Mouse (Mus musculus): ENCODE results near the gene Phox2a.

Gene Phox2a

GRCm38 (mm10) chr7:101817861-101818401 lies at the start of gene Phox2a:
Phox2a (plus strand) TSS chr7:101818313.
- DNase-seq (ENCODE audit: low spot score), result no peak

- no peak for DNase-seq (ENCODE audit: low spot score)
Observed at GRCm38 (mm10) chr7:101770051-101770450, 48.1 kb upstream of the Phox2a start.

GRCm38 (mm10) chr7:101771604-101772003 lies 46.5 kb upstream of the Phox2a start:
- DNase-seq (ENCODE audit: low spot score), result no peak

GRCm38 (mm10) chr7:101772687-101773086 lies 45.4 kb upstream of the Phox2a start:
- no peak for DNase-seq (ENCODE audit: low spot score)

GRCm38 (mm10) chr7:101777053-101777452 lies 41.1 kb upstream of the Phox2a start:
- no peak for DNase-seq (ENCODE audit: low spot score)

- DNase-seq (ENCODE audit: low spot score), result peak; percentile 54
Observed at GRCm38 (mm10) chr7:101820295-101821030, 2.4 kb downstream of the Phox2a start.

GRCm38 (mm10) chr7:101821571-101822501 lies 3.7 kb downstream of the Phox2a start:
- DNase-seq (ENCODE audit: low spot score), result peak; percentile 73

GRCm38 (mm10) chr7:101822836-101823757 lies 5.0 kb downstream of the Phox2a start:
- peak; percentile 72 for DNase-seq (ENCODE audit: low spot score)

- DNase-seq (ENCODE audit: low spot score), result peak; percentile 56
Observed at GRCm38 (mm10) chr7:101823758-101824630, 5.9 kb downstream of the Phox2a start.

- DNase-seq (ENCODE audit: low spot score), result no peak
Observed at GRCm38 (mm10) chr7:101830373-101830772, 12.3 kb downstream of the Phox2a start.

- no peak for DNase-seq (ENCODE audit: low spot score)
Observed at GRCm38 (mm10) chr7:101831437-101831836, 13.3 kb downstream of the Phox2a start.

- DNase-seq (ENCODE audit: low spot score), result no peak
Observed at GRCm38 (mm10) chr7:101832372-101832771, 14.3 kb downstream of the Phox2a start.

- DNase-seq (ENCODE audit: low spot score), result no peak
Observed at GRCm38 (mm10) chr7:101833352-101833751, 15.2 kb downstream of the Phox2a start.

GRCm38 (mm10) chr7:101833916-101834584 lies 15.9 kb downstream of the Phox2a start:
- DNase-seq (ENCODE audit: low spot score), result no peak

- DNase-seq (ENCODE audit: low spot score), result no peak
Observed at GRCm38 (mm10) chr7:101834903-101835302, 16.8 kb downstream of the Phox2a start.

- DNase-seq (ENCODE audit: low spot score), result no peak
Observed at GRCm38 (mm10) chr7:101835457-101836109, 17.5 kb downstream of the Phox2a start.

GRCm38 (mm10) chr7:101836271-101837153 lies 18.4 kb downstream of the Phox2a start:
- DNase-seq (ENCODE audit: low spot score), result peak; percentile 91

GRCm38 (mm10) chr7:101837154-101837605 lies 19.1 kb downstream of the Phox2a start:
- no peak for DNase-seq (ENCODE audit: low spot score)

All from testis, postnatal 10 days (tissue).